Mouse (Mus musculus) liver, embryonic 14.5 days (tissue): ENCODE results near the gene Lipc. TPM values are rescaled to one million over a fixed set of nuclear protein-coding genes. Genes with fewer than 3 reads are reported as not detected.

Experiments used
- ATAC-seq: fragments of 200-750 bp; cut with Nextera tagmentation; 2 replicates; pipeline ENCODE4 v1.8.0; 2017; ENCODE audit warnings: moderate number of reproducible peaks, mild to moderate bottlenecking, moderate library complexity; ENCODE audit not compliant: insufficient read depth
- DNase-seq, 3 experiments: peaks; one replicate each; pipeline ENCODE4 v3.0.0-alpha.2; 2012 to 2013; ENCODE audit warnings: low read depth in 3 of 3, low spot score in 3 of 3
- H3K27ac ChIP-seq: fragments of 300-500 bp; sonication (generic); 2 replicates; pipeline ENCODE4 v1.5.1; 2014; ENCODE audit warnings: moderate library complexity, mild to moderate bottlenecking, control low read depth, inconsistent platforms
- H3K27me3 ChIP-seq: fragments of 300-500 bp; sonication (generic); 2 replicates; pipeline ENCODE4 v1.6.1; 2014; ENCODE audit warnings: mild to moderate bottlenecking, low read length, moderate library complexity; ENCODE audit not compliant: control insufficient read depth, insufficient read depth
- H3K36me3 ChIP-seq: fragments of 300-500 bp; sonication (generic); replicated peaks from 2 replicates; pipeline ENCODE4 v1.6.1; 2014; ENCODE audit warnings: low read depth; ENCODE audit not compliant: control insufficient read depth, insufficient read depth
- H3K4me1 ChIP-seq, 2 experiments: fragments of 200-500 bp in 1 of 2; fragments of 300-500 bp in 1 of 2; sonication (generic) in 1 of 2; replicated peaks; 2 replicates each; pipeline ENCODE4 v1.6.1; 2012 to 2014; ENCODE audit warnings: antibody characterized with exemption in 1 of 2, inconsistent platforms in 1 of 2, low read length in 1 of 2; ENCODE audit not compliant: control insufficient read depth in 2 of 2, insufficient read depth in 2 of 2
- H3K4me2 ChIP-seq: fragments of 300-500 bp; sonication (generic); 2 replicates; pipeline ENCODE4 v1.6.1; 2014; ENCODE audit warnings: low read depth, mild to moderate bottlenecking, control low read depth, moderate library complexity
- H3K4me3 ChIP-seq, 2 experiments: fragments of 200-500 bp in 1 of 2; fragments of 300-500 bp in 1 of 2; sonication (generic) in 1 of 2; 2 replicates each; pipeline ENCODE4 v1.5.1; 2012 to 2014; ENCODE audit warnings: low read depth in 2 of 2, low read length in 2 of 2, mild to moderate bottlenecking in 2 of 2, control low read depth in 1 of 2, inconsistent platforms in 1 of 2, moderate library complexity in 1 of 2; ENCODE audit not compliant: insufficient read depth in 1 of 2
- H3K9ac ChIP-seq: fragments of 300-500 bp; sonication (generic); replicated peaks from 2 replicates; pipeline ENCODE4 v1.6.1; 2014; ENCODE audit warnings: mild to moderate bottlenecking, control low read depth, moderate library complexity
- H3K9me3 ChIP-seq: fragments of 300-500 bp; sonication (generic); 2 replicates; pipeline ENCODE4 v1.6.1; 2016; ENCODE audit warnings: low read length, mixed read lengths; ENCODE audit not compliant: control insufficient read depth
- CTCF ChIP-seq: IDR thresholded peaks from 2 replicates; pipeline ENCODE4 v1.5.1; 2016; ENCODE audit warnings: antibody characterized with exemption, low read depth, control low read depth
- EP300 ChIP-seq: IDR thresholded peaks from 2 replicates; pipeline ENCODE4 v1.6.1; 2016; ENCODE audit warnings: antibody characterized with exemption, low read depth
- WGBS: fragments of 180-500 bp; shearing (Covaris S2); extraction: QIAGEN DNeasy Blood & Tissue Kit; methylation state at CpG from one replicate; pipeline ENCODE4 v1.1.7; 2014; ENCODE audit not compliant: insufficient replicate concordance; 5-methylcytosine and 5-hydroxymethylcytosine counted together
- polyA plus RNA-seq, 2 experiments: library from polyadenylated mRNA; depleted of rRNA in 1 of 2; stranded (reverse) in 1 of 2; unstranded in 1 of 2; fragments of >200 nt; fragmentation: Nextera tagmentation in 1 of 2; extraction: Ambion mirVana in 1 of 2; gene quantifications; 2 replicates each; pipeline versions ENCODE4 v1.2.1 to v1.2.3; 2012 to 2014

The Lipc gene
- polyA plus RNA-seq, 2 experiments = 22.4 to 26.8 TPM

GRCm38 (mm10) chr9:70891431-70892133, 60.4 kb downstream of the Lipc start:
- peaks cover 30 to 55% of the 10 kb centered on the region in 2 experiments for H3K4me1 ChIP-seq
- TF ChIP-seq CTCF (no peak), EP300 (no peak)
- ATAC-seq (peak; percentile 32; the same call in 1 of the 2 replicates), DNase-seq (peak in 1 of 3 experiments; percentile 22)
- no peaks in the 10 kb centered on the region for H3K9me3 ChIP-seq
- H3K36me3 ChIP-seq = no peaks in the 10 kb centered on the region
- no peaks in the 10 kb centered on the region for H3K27me3 ChIP-seq
- H3K4me2 ChIP-seq = peak overlapping the region; percentile 3
- no peak overlapping the region for H3K4me3 ChIP-seq
- WGBS = 17% methylated on average over 8 of the region's 8 CpGs
- H3K27ac ChIP-seq = peak overlapping the region; percentile 3
- peak overlapping the region; percentile 14 for H3K9ac ChIP-seq

- DNase-seq = no peak
- Histone ChIP-seq H3K27ac (peak overlapping the region; percentile 1), H3K4me1 (peaks cover 30 to 55% of the 10 kb centered on the region in 2 experiments), H3K9ac (no peak overlapping the region), H3K4me2 (no peak overlapping the region), H3K9me3 (no peaks in the 10 kb centered on the region), H3K4me3 (no peak overlapping the region), H3K36me3 (no peaks in the 10 kb centered on the region), H3K27me3 (no peaks in the 10 kb centered on the region)
- ATAC-seq = no peak
- 76% methylated on average over 7 of the region's 7 CpGs for WGBS
- TF ChIP-seq EP300 (no peak), CTCF (no peak)
Measured at GRCm38 (mm10) chr9:70890736-70891135, 61.3 kb downstream of the Lipc start.

- H3K27ac ChIP-seq = no peak overlapping the region
- no peaks in the 10 kb centered on the region for H3K9me3 ChIP-seq
- H3K36me3 ChIP-seq = no peaks in the 10 kb centered on the region
- H3K9ac ChIP-seq = no peak overlapping the region
- ATAC-seq (no peak), DNase-seq (no peak)
- WGBS = 68% methylated on average over 4 of the region's 4 CpGs
- no peak overlapping the region for H3K4me2 ChIP-seq
- no peaks in the 10 kb centered on the region for H3K27me3 ChIP-seq
- TF ChIP-seq EP300 (no peak), CTCF (no peak)
- H3K4me1 ChIP-seq = peaks cover 34 to 53% of the 10 kb centered on the region in 2 experiments
- H3K4me3 ChIP-seq = no peak overlapping the region
Measured at GRCm38 (mm10) chr9:70888969-70889368, 63.1 kb downstream of the Lipc start.

GRCm38 (mm10) chr9:70888556-70888955, 63.5 kb downstream of the Lipc start:
- DNase-seq = no peak
- 78% methylated on average over 2 of the region's 2 CpGs for WGBS

GRCm38 (mm10) chr9:70881982-70882381, 70.0 kb downstream of the Lipc start:
- H3K4me1 ChIP-seq = peaks cover 13 to 18% of the 10 kb centered on the region in 2 experiments
- no peaks in the 10 kb centered on the region for H3K9me3 ChIP-seq
- no peak for TF ChIP-seq CTCF
- TF ChIP-seq EP300 = peak; percentile 45
- H3K9ac ChIP-seq = no peak overlapping the region
- peak overlapping the region; percentile 34; the same call in 1 of the 2 replicates for H3K27ac ChIP-seq
- 22% methylated on average over 5 of the region's 5 CpGs for WGBS
- H3K27me3 ChIP-seq = no peaks in the 10 kb centered on the region
- no peak overlapping the region for H3K4me2 ChIP-seq
- H3K4me3 ChIP-seq = no peak overlapping the region
- no peak for DNase-seq
- H3K36me3 ChIP-seq = no peaks in the 10 kb centered on the region
- ATAC-seq = peak; percentile 65; the same call in 1 of the 2 replicates

More at GRCm38 (mm10) chr9:70888556-70888955, 63.5 kb downstream of the Lipc start:
- Histone ChIP-seq H3K9ac (no peak overlapping the region), H3K27me3 (no peaks in the 10 kb centered on the region), H3K4me2 (no peak overlapping the region), H3K27ac (peak overlapping the region; percentile 12; the same call in 1 of the 2 replicates), H3K4me3 (no peak overlapping the region), H3K4me1 (peaks cover 31 to 53% of the 10 kb centered on the region in 2 experiments), H3K36me3 (no peaks in the 10 kb centered on the region), H3K9me3 (no peaks in the 10 kb centered on the region)
- ATAC-seq = no peak
- TF ChIP-seq EP300 = no peak
- TF ChIP-seq CTCF = no peak
